Mouse (Mus musculus): ENCODE results near the gene Eif3k.
A peak's percentile ranks its signal among the peaks of the same experiment; 100 is the strongest.

Eif3k gene

GRCm38 (mm10) chr7:28939418-28940183 is 42.1 kb downstream of the Eif3k start:
- no peak for DNase-seq (ENCODE audit: low read depth, low spot score)

GRCm38 (mm10) chr7:28938654-28939053 is 43.0 kb downstream of the Eif3k start:
- DNase-seq (ENCODE audit: low read depth, low spot score): no peak

- no peak for DNase-seq (ENCODE audit: low read depth, low spot score)
Measured at GRCm38 (mm10) chr7:28936787-28937186, 44.9 kb downstream of the Eif3k start.

GRCm38 (mm10) chr7:28933825-28934224 is 47.8 kb downstream of the Eif3k start:
- no peak for DNase-seq (ENCODE audit: low read depth, low spot score)

- DNase-seq (ENCODE audit: low read depth, low spot score): no peak
Measured at GRCm38 (mm10) chr7:28932421-28933041, 49.1 kb downstream of the Eif3k start.

- no peak for DNase-seq (ENCODE audit: low read depth, low spot score)
Measured at GRCm38 (mm10) chr7:28931695-28932039, 50.0 kb downstream of the Eif3k start.

GRCm38 (mm10) chr7:28931032-28931694 is 50.5 kb downstream of the Eif3k start:
- no peak for DNase-seq (ENCODE audit: low read depth, low spot score)

- no peak for DNase-seq (ENCODE audit: low read depth, low spot score)
Measured at GRCm38 (mm10) chr7:28930320-28931031, 51.2 kb downstream of the Eif3k start.

GRCm38 (mm10) chr7:28929381-28929780 is 52.3 kb downstream of the Eif3k start:
- DNase-seq (ENCODE audit: low read depth, low spot score): no peak

GRCm38 (mm10) chr7:28926172-28926571 is 55.5 kb downstream of the Eif3k start:
- no peak for DNase-seq (ENCODE audit: low read depth, low spot score)

- DNase-seq (ENCODE audit: low read depth, low spot score): peak; percentile 78
Measured at GRCm38 (mm10) chr7:28925317-28925716, 56.3 kb downstream of the Eif3k start.

- DNase-seq (ENCODE audit: low read depth, low spot score): no peak
Measured at GRCm38 (mm10) chr7:28924802-28925201, 56.9 kb downstream of the Eif3k start.

- DNase-seq (ENCODE audit: low read depth, low spot score): no peak
Measured at GRCm38 (mm10) chr7:28923865-28924291, 57.8 kb downstream of the Eif3k start.

GRCm38 (mm10) chr7:28922606-28923005 is 59.1 kb downstream of the Eif3k start:
- DNase-seq (ENCODE audit: low read depth, low spot score): no peak

- no peak for DNase-seq (ENCODE audit: low read depth, low spot score)
Measured at GRCm38 (mm10) chr7:28921722-28922465, 59.8 kb downstream of the Eif3k start.
